Mouse (Mus musculus) granulocyte monocyte progenitor cell, adult 5-6 weeks (primary cell): ENCODE data around the gene Nphs2. TPM values are rescaled to one million over a fixed set of nuclear protein-coding genes. Genes with fewer than 3 reads are reported as not detected.
A peak's percentile ranks its signal among the peaks of the same experiment; 100 is the strongest.
"Not testable (repeated sequence)": the region's sequence is repeated elsewhere in the genome, so short reads cannot be mapped to it uniquely, and the experiment has no call there.

ENCODE experiments used
- ATAC-seq: replicated peaks from 2 replicates; pipeline ENCODE4 v1.8.0; 2016; ENCODE audit warnings: mild to moderate bottlenecking, moderate TSS enrichment, inconsistent platforms; ENCODE audit not compliant: poor library complexity, severe bottlenecking
- total RNA-seq, 2 experiments: library from RNA; stranded (forward) in 1 of 2; stranded (reverse) in 1 of 2; fragments of 200-712, 200-1000 nt in 1 of 2; fragments of >200 nt in 1 of 2; fragmentation: Nextera tagmentation in 1 of 2; gene quantifications; 2 replicates each; pipeline ENCODE4 v1.2.3; 2014 to 2017

The Nphs2 gene
- not detected in 2 replicates for total RNA-seq (2014; fragmentation: Nextera tagmentation)
- total RNA-seq (2017) = not detected in 2 replicates

DNA sequence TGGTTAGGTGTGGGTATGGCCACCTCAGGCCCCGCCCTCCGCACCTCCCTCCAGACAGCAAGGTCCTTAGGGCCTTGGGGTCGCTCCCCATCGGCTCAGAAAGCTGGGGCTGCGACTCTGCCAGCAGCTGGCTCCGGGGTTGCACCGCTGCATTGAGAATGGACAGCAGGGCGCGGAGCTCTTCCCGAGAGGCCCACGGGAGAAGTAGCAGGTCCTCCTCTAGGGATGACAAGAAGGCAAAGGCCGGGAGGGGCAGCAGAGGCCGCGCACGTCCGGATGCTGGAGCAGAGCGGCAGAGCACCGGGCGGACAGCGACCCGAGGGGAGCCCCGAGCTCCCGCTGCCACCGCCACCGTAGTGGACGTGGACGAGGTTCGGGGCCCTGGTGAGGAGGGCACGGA, at the start of gene Nphs2:
Gene Nphs2 (plus strand): TSS at position 98 of the 400 bp plus-strand sequence.
- peak; percentile 65 for ATAC-seq

DNA sequence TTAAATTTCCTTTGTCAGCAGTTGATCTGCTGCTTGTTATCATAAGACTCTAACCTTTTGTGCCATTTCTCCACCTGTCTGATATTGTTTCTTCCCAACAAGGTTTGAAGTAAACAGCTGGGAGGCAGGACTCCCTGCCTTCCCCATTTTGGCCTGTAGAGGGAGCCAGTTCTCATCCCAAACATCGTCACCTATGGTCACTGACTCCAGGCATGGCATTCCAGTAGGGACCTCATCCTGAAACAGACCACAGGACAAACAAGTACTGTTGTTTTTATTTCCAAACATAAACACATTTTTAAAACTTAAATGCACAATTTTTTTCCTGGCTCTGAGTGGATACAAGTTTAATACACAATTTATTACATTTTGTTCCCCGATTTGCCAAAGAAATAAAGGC, 47.2 kb upstream of the Nphs2 start:
- peak; percentile 61 for ATAC-seq

DNA sequence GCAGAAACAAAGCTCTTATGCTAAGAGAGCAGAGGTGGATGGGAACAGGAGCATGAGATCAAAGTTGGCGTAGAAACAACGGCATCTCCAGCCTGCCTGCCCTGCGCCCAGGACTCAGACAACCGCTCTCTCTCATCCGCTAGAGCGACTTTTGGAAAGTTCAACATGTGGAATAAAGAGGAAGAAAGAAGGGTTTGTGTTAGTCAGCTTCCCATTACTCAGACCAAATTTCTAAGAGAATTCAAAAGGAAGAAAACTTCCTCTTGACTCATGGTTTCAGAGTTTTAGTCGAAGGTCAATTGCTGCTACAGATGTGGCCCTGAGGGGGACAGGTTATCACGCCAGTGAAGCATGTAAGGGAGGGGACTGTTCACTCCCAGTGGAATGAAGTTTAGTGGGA, 46.6 kb upstream of the Nphs2 start:
- ATAC-seq = 0 out of 2 replicates have a peak, but pooled peaks have one; percentile 5

DNA sequence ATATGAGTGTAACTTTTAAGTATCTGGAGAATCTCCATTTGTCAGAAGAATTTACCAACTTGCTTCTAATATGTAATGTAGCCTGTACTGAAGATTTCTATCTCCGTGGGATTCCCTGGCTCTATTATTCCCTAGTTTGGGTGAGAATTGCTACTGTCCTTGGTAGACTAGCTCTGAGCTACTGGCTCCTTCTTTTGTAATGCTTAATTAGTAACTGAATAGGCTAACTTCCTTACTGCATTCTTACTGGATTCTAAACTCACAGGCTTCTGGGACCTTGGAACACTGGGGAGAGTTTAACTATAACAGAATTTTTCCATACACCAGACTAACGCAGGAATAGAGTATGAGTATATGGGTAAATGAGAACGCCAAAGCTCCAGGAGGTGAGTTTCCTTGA, 42.0 kb upstream of the Nphs2 start:
- ATAC-seq = not testable (repeated sequence)

DNA sequence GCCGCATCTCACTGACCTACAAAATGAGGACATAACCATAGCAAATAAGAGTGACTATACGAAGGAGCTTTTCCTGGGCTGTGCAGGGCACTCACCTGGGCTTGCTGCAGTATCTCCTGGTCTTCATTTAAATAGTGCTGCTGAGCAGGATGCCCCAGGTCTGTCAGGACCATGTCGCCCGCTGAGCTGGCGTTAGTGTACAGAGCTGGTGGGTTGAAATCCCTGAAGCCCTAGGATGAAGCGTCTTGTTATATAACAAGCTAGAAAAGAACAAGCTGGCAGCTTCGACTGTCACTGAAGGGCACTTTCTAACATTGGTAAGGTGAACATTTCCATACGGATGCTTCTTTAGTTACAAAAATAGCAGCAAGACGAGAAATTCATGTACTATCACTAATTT, 40.1 kb upstream of the Nphs2 start:
- no peak for ATAC-seq

- no peak for ATAC-seq
Measured at GRCm38 (mm10) chr1:156271654-156272053, 38.9 kb upstream of the Nphs2 start.

DNA sequence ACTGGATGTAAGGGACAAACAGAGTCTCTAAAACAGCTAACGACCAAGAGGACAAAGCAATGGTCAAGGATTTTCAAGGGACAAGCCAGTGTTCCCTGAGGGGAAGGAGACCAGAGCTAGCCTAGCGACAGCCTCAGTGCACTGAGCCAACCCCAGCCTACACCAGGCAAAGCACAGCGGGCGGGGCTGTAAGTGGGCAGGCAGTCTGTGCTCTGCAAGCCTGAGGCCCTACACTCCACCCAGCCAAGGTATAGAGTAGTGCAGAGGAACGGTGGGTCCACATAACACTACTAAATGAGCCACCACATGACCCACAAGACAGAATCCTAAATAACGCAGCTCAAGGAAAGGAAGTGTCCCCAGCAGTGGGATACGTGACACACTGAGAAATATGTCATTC, 36.9 kb upstream of the Nphs2 start:
- ATAC-seq = no peak

GRCm38 (mm10) chr1:156280131-156280530, 30.4 kb upstream of the Nphs2 start:
- ATAC-seq = no peak

DNA sequence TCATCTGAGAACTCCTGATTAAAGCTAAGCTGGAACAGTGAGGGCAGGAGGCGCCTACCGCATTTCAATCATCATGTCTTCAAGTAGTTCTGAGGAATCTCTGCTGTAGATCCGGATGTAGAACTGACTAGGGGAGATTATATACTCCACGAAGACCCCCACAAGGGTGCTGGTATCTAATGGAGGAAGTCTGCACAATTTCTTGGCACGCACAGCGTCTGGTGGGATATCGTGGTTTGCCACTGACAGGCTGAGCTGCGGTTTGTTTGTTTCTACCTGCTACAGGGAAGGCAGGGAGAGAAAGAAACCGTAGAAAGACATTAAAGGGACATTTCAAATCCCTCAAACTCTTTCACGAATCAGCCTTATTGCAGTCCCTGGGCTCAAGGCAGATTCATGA, 26.3 kb upstream of the Nphs2 start:
- ATAC-seq = no peak

- ATAC-seq = peak; percentile 12; the same call in 1 of the 2 replicates
Measured at GRCm38 (mm10) chr1:156284851-156285540, 25.5 kb upstream of the Nphs2 start.

DNA sequence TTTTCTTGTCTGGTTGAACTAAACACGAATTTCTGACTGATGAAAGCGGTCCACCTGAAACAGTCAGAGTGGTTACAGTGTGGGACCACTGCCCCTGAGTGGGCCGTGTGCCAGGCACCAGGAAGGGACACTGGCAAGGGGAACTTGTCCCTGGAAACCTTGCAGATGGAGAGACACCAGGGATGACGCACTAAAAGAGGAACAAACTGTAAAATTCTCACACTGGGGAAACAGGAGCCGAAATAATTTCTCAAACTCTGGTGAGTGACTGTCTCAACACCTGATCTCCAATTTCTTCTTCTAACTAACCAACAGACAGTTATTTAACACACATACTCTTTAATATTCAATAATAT, 25.0 kb upstream of the Nphs2 start:
- ATAC-seq = peak; percentile 79

GRCm38 (mm10) chr1:156288556-156289221, 21.8 kb upstream of the Nphs2 start:
- ATAC-seq = no peak

DNA sequence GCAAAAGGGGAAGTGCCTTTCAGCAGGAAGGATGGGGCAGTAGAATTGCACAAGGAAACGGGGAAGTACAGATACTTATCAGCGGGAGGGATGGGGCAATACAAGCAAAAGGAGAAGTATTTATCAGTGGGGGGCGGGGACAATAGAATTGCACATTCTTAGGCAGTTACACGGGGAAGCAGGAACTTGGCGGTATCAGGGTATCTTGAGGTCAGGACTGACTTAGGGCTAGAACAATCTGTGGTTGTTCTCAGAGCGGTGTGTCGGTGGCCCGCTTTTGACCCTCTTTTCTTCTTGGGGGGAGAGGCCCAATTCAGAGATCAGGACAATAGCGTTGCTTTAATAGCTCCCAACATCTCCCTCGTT, 21.3 kb upstream of the Nphs2 start:
- not testable (repeated sequence) for ATAC-seq

DNA sequence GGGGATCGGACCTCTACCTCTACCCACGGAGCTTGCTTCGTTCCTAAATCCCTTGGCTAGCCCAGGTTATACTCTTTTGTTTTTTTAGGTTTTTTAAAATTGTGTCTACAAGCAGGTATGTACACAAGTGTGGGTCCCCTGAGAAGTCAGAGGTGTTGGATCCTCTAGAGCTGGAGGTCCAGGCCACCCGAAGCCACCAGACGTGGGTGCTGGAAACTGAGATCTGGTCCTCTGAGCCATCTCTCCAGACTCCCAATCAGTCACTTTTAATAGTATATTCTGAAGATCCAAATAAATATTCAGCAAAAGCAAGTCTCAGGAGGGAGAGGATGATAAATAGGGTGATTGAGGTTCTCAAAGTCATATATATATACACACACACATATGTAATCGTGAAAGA, 20.5 kb upstream of the Nphs2 start:
- no peak for ATAC-seq

GRCm38 (mm10) chr1:156302911-156303749, 7.4 kb upstream of the Nphs2 start, which contains the start of gene Tdrd5:
Gene Tdrd5 (minus strand): TSS chr1:156303664.
- ATAC-seq = peak; percentile 69

DNA sequence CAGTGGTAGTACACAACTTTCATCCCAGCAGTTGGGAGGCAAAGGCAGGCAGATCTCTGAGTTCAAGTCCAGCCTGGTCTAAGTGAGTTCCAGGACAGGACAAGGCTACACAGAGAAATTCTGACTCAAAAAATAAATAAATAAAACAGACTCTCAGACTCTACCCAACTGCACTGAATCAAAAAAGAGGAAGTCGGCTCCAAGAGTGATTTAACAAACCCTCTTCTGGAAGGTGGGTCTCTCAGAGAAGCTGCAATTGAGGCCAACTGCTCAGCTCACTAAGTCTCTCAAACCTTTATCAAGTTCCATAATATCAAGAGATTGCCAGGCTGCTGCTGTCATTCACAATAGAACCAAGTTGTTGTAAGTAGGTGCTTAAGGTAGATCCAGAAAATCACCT, 1.9 kb upstream of the Nphs2 start:
- peak; percentile 51; the same call in 1 of the 2 replicates for ATAC-seq

- no peak for ATAC-seq
Measured at GRCm38 (mm10) chr1:156323126-156323525, 12.6 kb downstream of the Nphs2 start.

GRCm38 (mm10) chr1:156340847-156341246, 30.3 kb downstream of the Nphs2 start:
- no peak for ATAC-seq

- no peak for ATAC-seq
Measured at GRCm38 (mm10) chr1:156344433-156344832, 33.9 kb downstream of the Nphs2 start.

GRCm38 (mm10) chr1:156345633-156346032, 35.1 kb downstream of the Nphs2 start:
- ATAC-seq = no peak

- no peak for ATAC-seq
Measured at GRCm38 (mm10) chr1:156349031-156349430, 38.5 kb downstream of the Nphs2 start.
